Mouse (Mus musculus) midbrain, embryonic 14.5 days (tissue): ENCODE data around the gene Prm3. TPM values are rescaled to one million over a fixed set of nuclear protein-coding genes. Genes with fewer than 3 reads are reported as not detected.

Source experiments
- ATAC-seq: fragments of 200-750 bp; cut with Nextera tagmentation; 2 replicates; pipeline ENCODE4 v1.8.0; 2017; ENCODE audit warnings: moderate number of reproducible peaks, moderate library complexity; ENCODE audit not compliant: low FRiP score, low TSS enrichment
- DNase-seq: peaks from one replicate; pipeline ENCODE4 v3.0.0-alpha.2; 2015
- H3K27ac ChIP-seq: fragments of 300-500 bp; sonication (generic); replicated peaks from 2 replicates; pipeline ENCODE4 v1.5.1; 2014; ENCODE audit warnings: mild to moderate bottlenecking, low read depth, low read length, moderate library complexity
- H3K27me3 ChIP-seq: fragments of 300-500 bp; sonication (generic); 2 replicates; pipeline ENCODE4 v1.6.1; 2014; ENCODE audit warnings: low read length, control low read depth, mixed read lengths; ENCODE audit not compliant: control insufficient read depth, insufficient read depth
- H3K36me3 ChIP-seq: fragments of 300-500 bp; sonication (generic); 2 replicates; pipeline ENCODE4 v1.6.1; 2014; ENCODE audit warnings: low read length, control low read depth; ENCODE audit not compliant: control insufficient read depth, insufficient read depth
- H3K4me1 ChIP-seq: fragments of 300-500 bp; sonication (generic); 2 replicates; pipeline ENCODE4 v1.6.1; 2014; ENCODE audit warnings: mild to moderate bottlenecking, antibody characterized with exemption, low read length, control low read depth; ENCODE audit not compliant: control insufficient read depth, insufficient read depth
- H3K4me2 ChIP-seq: fragments of 300-500 bp; sonication (generic); 2 replicates; pipeline ENCODE4 v1.6.1; 2014; ENCODE audit warnings: mild to moderate bottlenecking, low read length, moderate library complexity
- H3K4me3 ChIP-seq: fragments of 300-500 bp; sonication (generic); replicated peaks from 2 replicates; pipeline ENCODE4 v1.5.1; 2014; ENCODE audit warnings: low read depth, low read length
- H3K9ac ChIP-seq: fragments of 300-500 bp; sonication (generic); replicated peaks from 2 replicates; pipeline ENCODE4 v1.6.1; 2014; ENCODE audit warnings: mild to moderate bottlenecking, low read length, moderate library complexity
- H3K9me3 ChIP-seq: fragments of 300-500 bp; sonication (generic); 2 replicates; pipeline ENCODE4 v1.6.1; 2016; ENCODE audit warnings: low read length, control low read depth, mixed read lengths; ENCODE audit not compliant: control insufficient read depth
- WGBS: fragments of 180-500 bp; shearing (Covaris S2); extraction: QIAGEN DNeasy Blood & Tissue Kit; methylation state at CpG from one replicate; pipeline ENCODE4 v1.1.7; 2014; 5-methylcytosine and 5-hydroxymethylcytosine counted together
- polyA plus RNA-seq: library from polyadenylated mRNA; unstranded; fragments of >200 nt; fragmentation: Nextera tagmentation; extraction: Ambion mirVana; gene quantifications from 2 replicates; pipeline ENCODE4 v1.2.1, GENCODE M21; 2014

Prm3 gene
- polyA plus RNA-seq, 1 experiment from 2014 or later: not detected

- Histone ChIP-seq H3K4me1 (no peaks in the 10 kb centered on the region), H3K27me3 (no peaks in the 10 kb centered on the region), H3K9me3 (no peaks in the 10 kb centered on the region), H3K4me2 (no peak overlapping the region), H3K9ac (no peak overlapping the region), H3K27ac (no peak overlapping the region), H3K4me3 (no peak overlapping the region), H3K36me3 (no peaks in the 10 kb centered on the region)
- WGBS: 83% methylated on average over 5 of the region's 6 CpGs
- ATAC-seq (no peak), DNase-seq (no peak)
Measured at GRCm38 (mm10) chr16:10756168-10756567, 34.5 kb downstream of the Prm3 start.

GRCm38 (mm10) chr16:10754521-10755296 is 36.0 kb downstream of the Prm3 start:
- ATAC-seq (no peak), DNase-seq (no peak)
- H3K36me3 ChIP-seq: no peaks in the 10 kb centered on the region
- H3K27me3 ChIP-seq: no peaks in the 10 kb centered on the region
- no peaks in the 10 kb centered on the region for H3K9me3 ChIP-seq
- no peaks in the 10 kb centered on the region for H3K4me1 ChIP-seq
- 86% methylated on average over 3 of the region's 3 CpGs for WGBS
- no peak overlapping the region for H3K4me2 ChIP-seq
- H3K27ac ChIP-seq: no peak overlapping the region
- H3K4me3 ChIP-seq: no peak overlapping the region
- H3K9ac ChIP-seq: no peak overlapping the region

- DNase-seq: peak; percentile 30
Measured at GRCm38 (mm10) chr16:10749824-10750223, 40.9 kb downstream of the Prm3 start.

GRCm38 (mm10) chr16:10749226-10749625 is 41.5 kb downstream of the Prm3 start:
- ATAC-seq (no peak), DNase-seq (no peak)
- no peak overlapping the region for H3K27ac ChIP-seq
- no peak overlapping the region for H3K4me3 ChIP-seq
- no peaks in the 10 kb centered on the region for H3K9me3 ChIP-seq
- no peaks in the 10 kb centered on the region for H3K36me3 ChIP-seq
- 83% methylated on average over 7 of the region's 7 CpGs for WGBS
- H3K4me1 ChIP-seq: no peaks in the 10 kb centered on the region
- H3K4me2 ChIP-seq: no peak overlapping the region
- no peak overlapping the region for H3K9ac ChIP-seq
- H3K27me3 ChIP-seq: no peaks in the 10 kb centered on the region

More at GRCm38 (mm10) chr16:10749824-10750223, 40.9 kb downstream of the Prm3 start:
- ATAC-seq: 0 out of 2 replicates have a peak, but pooled peaks have one; percentile 34
- Histone ChIP-seq H3K9me3 (no peaks in the 10 kb centered on the region), H3K9ac (no peak overlapping the region), H3K36me3 (no peaks in the 10 kb centered on the region), H3K27me3 (no peaks in the 10 kb centered on the region), H3K4me3 (no peak overlapping the region), H3K4me1 (no peaks in the 10 kb centered on the region), H3K27ac (no peak overlapping the region), H3K4me2 (no peak overlapping the region)
- WGBS: 72% methylated on average over 7 of the region's 7 CpGs

GRCm38 (mm10) chr16:10741082-10741481 is 49.6 kb downstream of the Prm3 start:
- Histone ChIP-seq H3K27ac (no peak overlapping the region), H3K9me3 (no peaks in the 10 kb centered on the region), H3K4me3 (no peak overlapping the region), H3K4me2 (no peak overlapping the region), H3K27me3 (no peaks in the 10 kb centered on the region), H3K4me1 (no peaks in the 10 kb centered on the region), H3K9ac (no peak overlapping the region), H3K36me3 (no peaks in the 10 kb centered on the region)
- no peak for DNase-seq
- no peak for ATAC-seq
- WGBS: 97% methylated on average over 2 of the region's 2 CpGs

Other genes with a start within 250 kb of the Prm3 start
- gene Dexi, start 247.9 kb downstream of the Prm3 start, polyA plus RNA-seq: 21.8 and 25.3 TPM in 2 replicates
- 78.4 and 79.3 TPM in 2 replicates for gene Clec16a, start 245.6 kb downstream of the Prm3 start, polyA plus RNA-seq
- gene Socs1, start 5.4 kb downstream of the Prm3 start, polyA plus RNA-seq: 2.5 and 2.7 TPM in 2 replicates
- gene Tnp2, start 2.3 kb downstream of the Prm3 start, polyA plus RNA-seq: not detected in 2 replicates
- gene Prm2, start 5.2 kb upstream of the Prm3 start, polyA plus RNA-seq: not detected in 2 replicates
- 0.74 TPM in 1 of 2 replicates, not detected in the other for gene Prm1, start 14.9 kb upstream of the Prm3 start, polyA plus RNA-seq
- not detected in 2 replicates for gene Gm11172, start 22.0 kb upstream of the Prm3 start, polyA plus RNA-seq
- 0.46 and 0.55 TPM in 2 replicates for gene Rmi2, start 44.1 kb upstream of the Prm3 start, polyA plus RNA-seq